Mouse (Mus musculus): ENCODE results near the gene Crlf1. TPM values are rescaled to one million over a fixed set of nuclear protein-coding genes. Genes with fewer than 3 reads are reported as not detected.

The Crlf1 gene
- polyA plus RNA-seq, 1 experiment from 2014 or later = 15.5 TPM

DNA sequence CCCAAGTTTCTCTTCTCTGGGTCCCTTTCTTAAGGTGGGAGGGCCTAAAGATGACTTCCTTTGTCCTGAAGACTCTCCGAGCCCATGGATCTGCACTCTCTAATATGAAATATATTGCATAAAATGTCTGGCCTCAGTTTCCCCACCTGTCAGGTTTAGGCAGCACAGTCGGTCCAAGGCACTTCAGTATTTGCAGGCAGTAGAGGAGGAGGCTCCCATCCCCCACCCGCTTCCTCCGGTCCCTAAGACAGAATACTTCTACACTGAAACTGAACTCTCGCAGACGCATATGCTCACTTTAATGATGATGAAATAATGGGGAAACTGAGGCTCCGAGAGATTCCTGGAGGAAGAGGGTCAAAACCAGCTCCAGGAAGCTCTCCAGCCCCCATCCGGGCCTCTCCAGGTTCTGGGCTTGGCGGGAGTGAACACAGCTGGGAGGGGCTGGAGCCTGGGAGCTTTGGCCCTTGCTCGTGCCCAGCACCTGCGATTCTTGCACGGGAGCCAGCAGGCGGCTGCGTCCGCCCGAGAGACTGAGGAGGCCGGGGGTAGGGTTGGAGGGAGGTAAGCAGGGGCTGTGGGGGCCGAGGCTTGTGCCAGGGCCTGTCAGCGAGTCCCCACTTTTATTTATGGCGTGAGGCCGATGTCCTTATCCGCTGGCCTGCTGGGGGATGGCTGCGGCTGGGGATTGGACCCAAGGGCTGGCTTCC is 9.0 kb downstream of the Crlf1 start:
- peaks cover 55% of the 10 kb centered on the region for H3K27me3 ChIP-seq (replicated peaks; ENCODE audit: control insufficient read depth, insufficient read depth, low read length)
- ATAC-seq = no peak
- no peaks in the 10 kb centered on the region for H3K9me3 ChIP-seq (ENCODE audit: control insufficient read depth, low read length)
- 11% methylated on average over 22 of the region's 23 CpGs for WGBS
- H3K9ac ChIP-seq (ENCODE audit: low read depth, low read length) = 0 out of 2 replicates have a peak overlapping the region, but pooled peaks have one; percentile 18
- H3K4me3 ChIP-seq (ENCODE audit: low read length) = no peak overlapping the region
- no peaks in the 10 kb centered on the region for H3K36me3 ChIP-seq (ENCODE audit: control insufficient read depth, insufficient read depth, low read length)
- H3K4me2 ChIP-seq (ENCODE audit: low read length) = peak overlapping the region; percentile 8; the same call in 1 of the 2 replicates
- H3K27ac ChIP-seq (ENCODE audit: low read depth, low read length) = no peak overlapping the region
- peaks cover 37% of the 10 kb centered on the region for H3K4me1 ChIP-seq (ENCODE audit: control insufficient read depth, insufficient read depth, low read depth, low read length)

DNA sequence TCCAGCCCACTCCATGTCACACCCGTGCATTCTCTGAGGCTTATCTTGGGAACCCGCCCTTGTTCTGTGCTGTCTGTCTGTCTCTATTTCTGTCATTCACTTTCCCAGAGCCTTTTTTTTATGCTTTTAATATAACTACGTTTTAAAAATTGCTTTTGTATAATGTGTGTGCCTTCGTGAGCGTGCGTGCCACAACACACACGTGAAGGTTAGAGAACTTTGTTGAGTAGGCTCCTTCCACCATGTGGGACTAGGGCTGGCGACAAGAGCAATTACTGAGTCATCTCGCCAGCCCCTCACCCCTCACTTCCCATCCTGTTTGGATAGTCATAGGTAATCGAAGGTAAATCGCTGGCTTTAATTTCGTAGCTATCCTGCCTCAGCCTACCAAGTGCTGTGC is 9.6 kb downstream of the Crlf1 start:
- WGBS = 34% methylated on average over 12 of the region's 12 CpGs
- Histone ChIP-seq H3K36me3 (ENCODE audit: control insufficient read depth, insufficient read depth, low read length) (peaks cover 1% of the 10 kb centered on the region), H3K9ac (ENCODE audit: low read depth, low read length) (no peak overlapping the region), H3K27me3 (replicated peaks; ENCODE audit: control insufficient read depth, insufficient read depth, low read length) (peaks cover 53% of the 10 kb centered on the region), H3K4me3 (ENCODE audit: low read length) (no peak overlapping the region), H3K4me2 (ENCODE audit: low read length) (no peak overlapping the region), H3K9me3 (ENCODE audit: control insufficient read depth, low read length) (no peaks in the 10 kb centered on the region), H3K27ac (ENCODE audit: low read depth, low read length) (no peak overlapping the region), H3K4me1 (ENCODE audit: control insufficient read depth, insufficient read depth, low read depth, low read length) (peaks cover 37% of the 10 kb centered on the region)
- ATAC-seq = no peak

GRCm38 (mm10) chr8:70503062-70503750 is 10.2 kb downstream of the Crlf1 start:
- no peak for ATAC-seq
- Histone ChIP-seq H3K4me3 (ENCODE audit: low read length) (no peak overlapping the region), H3K4me1 (ENCODE audit: control insufficient read depth, insufficient read depth, low read depth, low read length) (peaks cover 37% of the 10 kb centered on the region), H3K9ac (ENCODE audit: low read depth, low read length) (no peak overlapping the region), H3K4me2 (ENCODE audit: low read length) (peak overlapping the region; percentile 5; the same call in 1 of the 2 replicates), H3K27ac (ENCODE audit: low read depth, low read length) (no peak overlapping the region), H3K9me3 (ENCODE audit: control insufficient read depth, low read length) (no peaks in the 10 kb centered on the region), H3K36me3 (ENCODE audit: control insufficient read depth, insufficient read depth, low read length) (peaks cover 6% of the 10 kb centered on the region), H3K27me3 (replicated peaks; ENCODE audit: control insufficient read depth, insufficient read depth, low read length) (peaks cover 47% of the 10 kb centered on the region)
- 14% methylated on average over 46 of the region's 46 CpGs for WGBS

DNA sequence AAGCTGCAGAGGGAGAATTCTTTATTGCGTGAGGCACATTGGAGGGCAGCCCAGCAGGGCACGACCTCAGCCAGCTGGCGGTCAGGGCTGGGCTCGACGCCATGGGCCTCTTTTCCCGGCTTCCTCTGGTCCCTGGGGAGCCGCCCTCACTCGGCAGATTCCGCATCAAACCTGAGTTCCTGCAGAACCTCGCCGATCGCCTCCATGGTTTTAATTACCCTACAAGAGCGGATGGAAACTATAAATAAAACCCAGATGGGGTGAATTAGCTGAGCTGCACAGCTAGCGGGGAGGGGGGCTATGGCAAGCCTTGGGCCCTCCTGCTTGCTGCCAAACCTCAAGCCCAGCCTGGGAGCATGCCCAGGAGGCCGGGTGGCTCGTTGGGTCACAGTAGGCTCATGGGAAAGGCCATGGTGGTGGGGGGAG is 11.3 kb downstream of the Crlf1 start:
- Histone ChIP-seq H3K4me3 (ENCODE audit: low read length) (no peak overlapping the region; the same call in 1 of the 2 replicates), H3K27ac (ENCODE audit: low read depth, low read length) (peak overlapping the region; percentile 48), H3K9me3 (ENCODE audit: control insufficient read depth, low read length) (no peaks in the 10 kb centered on the region), H3K4me2 (ENCODE audit: low read length) (no peak overlapping the region; the same call in 1 of the 2 replicates), H3K36me3 (ENCODE audit: control insufficient read depth, insufficient read depth, low read length) (peaks cover 9% of the 10 kb centered on the region), H3K9ac (ENCODE audit: low read depth, low read length) (0 out of 2 replicates have a peak overlapping the region, but pooled peaks have one; percentile 1), H3K4me1 (ENCODE audit: control insufficient read depth, insufficient read depth, low read depth, low read length) (peaks cover 46% of the 10 kb centered on the region), H3K27me3 (replicated peaks; ENCODE audit: control insufficient read depth, insufficient read depth, low read length) (peaks cover 36% of the 10 kb centered on the region)
- no peak for ATAC-seq
- WGBS = 35% methylated on average over 16 of the region's 16 CpGs

- ATAC-seq = no peak; the same call in 1 of the 2 replicates
- no peak overlapping the region for H3K4me3 ChIP-seq (ENCODE audit: low read length)
These were observed 11.9 kb downstream of the Crlf1 start for GRCm38 (mm10) chr8:70504851-70505250.

GRCm38 (mm10) chr8:70505698-70506327 is 12.9 kb downstream of the Crlf1 start:
- WGBS = 36% methylated on average over 29 of the region's 32 CpGs
- ATAC-seq = peak; percentile 27; the same call in 1 of the 2 replicates

More at GRCm38 (mm10) chr8:70504851-70505250, 11.9 kb downstream of the Crlf1 start:
- Histone ChIP-seq H3K4me2 (ENCODE audit: low read length) (peak overlapping the region; percentile 65), H3K27ac (ENCODE audit: low read depth, low read length) (peak overlapping the region; percentile 48), H3K9me3 (ENCODE audit: control insufficient read depth, low read length) (no peaks in the 10 kb centered on the region), H3K9ac (ENCODE audit: low read depth, low read length) (no peak overlapping the region), H3K36me3 (ENCODE audit: control insufficient read depth, insufficient read depth, low read length) (peaks cover 9% of the 10 kb centered on the region), H3K27me3 (replicated peaks; ENCODE audit: control insufficient read depth, insufficient read depth, low read length) (peaks cover 31% of the 10 kb centered on the region), H3K4me1 (ENCODE audit: control insufficient read depth, insufficient read depth, low read depth, low read length) (peaks cover 50% of the 10 kb centered on the region)
- WGBS = 68% methylated on average over 3 of the region's 3 CpGs

DNA sequence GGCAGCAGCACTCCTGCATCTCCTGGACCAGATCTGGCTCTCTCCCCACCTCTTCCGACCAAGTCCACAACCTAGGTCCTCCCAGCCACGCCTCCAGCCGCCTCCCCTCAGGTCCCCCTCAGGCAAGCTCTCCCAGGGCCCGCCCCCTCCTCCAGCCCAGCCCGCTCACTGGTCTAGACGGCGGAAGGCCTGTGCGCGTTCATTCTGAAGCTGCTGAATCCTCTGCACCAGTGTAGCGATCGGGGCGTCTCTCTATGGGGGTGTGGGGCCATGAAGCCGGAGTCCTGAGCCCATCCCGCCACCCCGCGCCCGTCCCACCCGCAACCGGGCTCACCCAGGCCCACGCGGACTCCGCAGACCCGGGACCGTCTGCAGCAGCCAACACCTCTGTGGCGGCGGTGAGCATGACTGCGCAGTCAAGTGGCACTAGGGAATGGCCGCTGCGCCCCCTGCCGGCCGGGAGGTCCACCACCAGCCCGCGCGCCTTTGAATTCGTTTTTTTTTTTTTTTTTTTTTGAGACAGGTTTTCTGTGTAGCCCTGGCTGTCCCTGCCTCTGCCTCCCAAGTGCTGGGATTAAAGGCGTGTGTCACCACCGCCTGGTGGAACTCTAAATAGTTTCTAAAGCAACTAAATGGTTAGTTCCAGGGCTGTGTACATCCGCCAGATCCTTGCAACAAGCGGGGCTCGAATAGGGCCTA is 13.5 kb downstream of the Crlf1 start, which contains the start of gene Rex1bd:
TSS of gene Rex1bd (minus strand) at position 425 of the 699 bp plus-strand sequence.
- peak within 1 kb of the TSS; percentile 98 for H3K27ac ChIP-seq (ENCODE audit: low read depth, low read length)
- H3K4me1 ChIP-seq (ENCODE audit: control insufficient read depth, insufficient read depth, low read depth, low read length) = peaks cover 48% of the 10 kb centered on the region
- H3K9me3 ChIP-seq (ENCODE audit: control insufficient read depth, low read length) = no peaks in the 10 kb centered on the region
- H3K4me3 ChIP-seq (ENCODE audit: low read length) = peak within 1 kb of the TSS; percentile 77
- peaks cover 17% of the 10 kb centered on the region for H3K27me3 ChIP-seq (replicated peaks; ENCODE audit: control insufficient read depth, insufficient read depth, low read length)
- H3K9ac ChIP-seq (ENCODE audit: low read depth, low read length) = peak within 1 kb of the TSS; percentile 98
- WGBS = 3% methylated on average over 40 of the region's 40 CpGs
- peaks cover 9% of the 10 kb centered on the region for H3K36me3 ChIP-seq (ENCODE audit: control insufficient read depth, insufficient read depth, low read length)
- H3K4me2 ChIP-seq (ENCODE audit: low read length) = peak within 1 kb of the TSS; percentile 65
- ATAC-seq = peak; percentile 88

More at GRCm38 (mm10) chr8:70505698-70506327, 12.9 kb downstream of the Crlf1 start:
- Histone ChIP-seq H3K9me3 (ENCODE audit: control insufficient read depth, low read length) (no peaks in the 10 kb centered on the region), H3K36me3 (ENCODE audit: control insufficient read depth, insufficient read depth, low read length) (peaks cover 9% of the 10 kb centered on the region), H3K27me3 (replicated peaks; ENCODE audit: control insufficient read depth, insufficient read depth, low read length) (peaks cover 22% of the 10 kb centered on the region), H3K9ac (ENCODE audit: low read depth, low read length) (peak overlapping the region; percentile 98), H3K4me1 (ENCODE audit: control insufficient read depth, insufficient read depth, low read depth, low read length) (peaks cover 48% of the 10 kb centered on the region), H3K27ac (ENCODE audit: low read depth, low read length) (peak overlapping the region; percentile 98), H3K4me2 (ENCODE audit: low read length) (peak overlapping the region; percentile 65), H3K4me3 (ENCODE audit: low read length) (peak overlapping the region; percentile 77)

GRCm38 (mm10) chr8:70507027-70507393 is 14.1 kb downstream of the Crlf1 start:
- Histone ChIP-seq H3K4me3 (ENCODE audit: low read length) (0 out of 2 replicates have a peak overlapping the region, but pooled peaks have one; percentile 77), H3K9ac (ENCODE audit: low read depth, low read length) (no peak overlapping the region; the same call in 1 of the 2 replicates)
- 61% methylated on average over 5 of the region's 5 CpGs for WGBS

More at GRCm38 (mm10) chr8:70507027-70507393, 14.1 kb downstream of the Crlf1 start:
- Histone ChIP-seq H3K27ac (ENCODE audit: low read depth, low read length) (peak overlapping the region; percentile 98), H3K27me3 (replicated peaks; ENCODE audit: control insufficient read depth, insufficient read depth, low read length) (peaks cover 12% of the 10 kb centered on the region), H3K4me1 (ENCODE audit: control insufficient read depth, insufficient read depth, low read depth, low read length) (peaks cover 46% of the 10 kb centered on the region), H3K36me3 (ENCODE audit: control insufficient read depth, insufficient read depth, low read length) (peaks cover 9% of the 10 kb centered on the region), H3K4me2 (ENCODE audit: low read length) (no peak overlapping the region), H3K9me3 (ENCODE audit: control insufficient read depth, low read length) (no peaks in the 10 kb centered on the region)
- ATAC-seq = no peak

All from hindbrain, embryonic 16.5 days (tissue).